Mouse (Mus musculus) bone marrow, adult 2 months (tissue): ENCODE measurements around the gene Med13. TPM values are rescaled to one million over a fixed set of nuclear protein-coding genes. Genes with fewer than 3 reads are reported as not detected.

ENCODE experiments used
- H3K27ac ChIP-seq: fragments of 200-500 bp; 2 replicates; pipeline ENCODE4 v1.5.1; 2012; ENCODE audit warnings: low read depth, mild to moderate bottlenecking, control low read depth, inconsistent platforms, low read length; ENCODE audit not compliant: control insufficient read depth, poor library complexity, insufficient read depth
- H3K4me1 ChIP-seq: fragments of 200-500 bp; 2 replicates; pipeline ENCODE4 v1.6.1; 2011; ENCODE audit warnings: low read length; ENCODE audit not compliant: control insufficient read depth, insufficient read depth
- H3K4me3 ChIP-seq: fragments of 200-500 bp; replicated peaks from 2 replicates; pipeline ENCODE3; 2011; ENCODE audit warnings: mild to moderate bottlenecking, low read depth, low read length, control low read depth; ENCODE audit not compliant: control insufficient read depth
- CTCF ChIP-seq: fragments of 200-500 bp; IDR thresholded peaks from 2 replicates; pipeline ENCODE4 v1.5.1; 2011; ENCODE audit warnings: low read length, control low read depth; ENCODE audit not compliant: control insufficient read depth, insufficient read depth
- POLR2A ChIP-seq: fragments of 200-500 bp; IDR thresholded peaks from 2 replicates; pipeline ENCODE4 v1.6.1; 2011; ENCODE audit warnings: low read depth, mild to moderate bottlenecking, control low read depth, low read length, borderline replicate concordance; ENCODE audit not compliant: control insufficient read depth
- WGBS: fragments of 180-500 bp; shearing (Covaris S2); methylation state at CpG from one replicate; pipeline ENCODE4 v1.1.7; 2018; 5-methylcytosine and 5-hydroxymethylcytosine counted together
- polyA plus RNA-seq: library from polyadenylated mRNA; stranded (reverse); fragments of >200 nt; gene quantifications from 2 replicates; pipeline ENCODE4 v1.2.4, GENCODE M21; 2011; ENCODE audit warnings: low replicate concordance; ENCODE audit not compliant: missing spikeins, insufficient read depth, insufficient read length

Med13 gene
- polyA plus RNA-seq: 26.2 and 35.6 TPM in 2 replicates

- H3K4me3 ChIP-seq: peak within 1 kb of the TSS; percentile 97
- 1% methylated on average over 77 of the region's 81 CpGs for WGBS
Measured at GRCm38 (mm10) chr11:86356854-86357788, at the start of gene Med13. TSS of gene Med13 (minus strand) at chr11:86357602.

GRCm38 (mm10) chr11:86404590-86404989 lies 47.2 kb upstream of the Med13 start:
- TF ChIP-seq POLR2A (no peak), CTCF (no peak)
- no peak overlapping the region for H3K27ac ChIP-seq
- peaks cover 2% of the 10 kb centered on the region for H3K4me1 ChIP-seq
- H3K4me3 ChIP-seq: no peak overlapping the region
- WGBS: 71% methylated on average over 4 of the region's 4 CpGs

More at GRCm38 (mm10) chr11:86356854-86357788, at the start of gene Med13:
- TF ChIP-seq POLR2A (no peak; the same call in 1 of the 2 replicates), CTCF (no peak)
- Histone ChIP-seq H3K4me1 (peaks cover 1% of the 10 kb centered on the region; the same call in 1 of the 2 replicates), H3K27ac (peak within 1 kb of the TSS; percentile 97)

GRCm38 (mm10) chr11:86403845-86404244 lies 46.4 kb upstream of the Med13 start:
- H3K27ac ChIP-seq: no peak overlapping the region
- 72% methylated on average over 2 of the region's 2 CpGs for WGBS
- TF ChIP-seq CTCF (no peak), POLR2A (no peak)
- H3K4me1 ChIP-seq: no peaks in the 10 kb centered on the region; the same call in 1 of the 2 replicates
- H3K4me3 ChIP-seq: no peak overlapping the region

GRCm38 (mm10) chr11:86399241-86400107 lies 42.1 kb upstream of the Med13 start:
- 32% methylated on average over 9 of the region's 9 CpGs for WGBS

GRCm38 (mm10) chr11:86396950-86397594 lies 39.7 kb upstream of the Med13 start:
- H3K27ac ChIP-seq: peak overlapping the region; percentile 52; the same call in 1 of the 2 replicates
- whole genome bisulfite sequencing: 21% methylated on average over 5 of the region's 5 CpGs

More at GRCm38 (mm10) chr11:86399241-86400107, 42.1 kb upstream of the Med13 start:
- H3K4me1 ChIP-seq: peaks cover 5% of the 10 kb centered on the region; the same call in 1 of the 2 replicates
- H3K27ac ChIP-seq: peak overlapping the region; percentile 87
- TF ChIP-seq POLR2A (no peak), CTCF (no peak)
- no peak overlapping the region for H3K4me3 ChIP-seq

GRCm38 (mm10) chr11:86396518-86396917 lies 39.1 kb upstream of the Med13 start:
- Histone ChIP-seq H3K4me3 (no peak overlapping the region), H3K4me1 (peaks cover 5% of the 10 kb centered on the region; the same call in 1 of the 2 replicates), H3K27ac (peak overlapping the region; percentile 52; the same call in 1 of the 2 replicates)
- TF ChIP-seq POLR2A (no peak), CTCF (no peak)
- WGBS: 13% methylated on average over 2 of the region's 2 CpGs

More at GRCm38 (mm10) chr11:86396950-86397594, 39.7 kb upstream of the Med13 start:
- no peak overlapping the region for H3K4me3 ChIP-seq
- TF ChIP-seq CTCF: no peak
- no peak for TF ChIP-seq POLR2A
- H3K4me1 ChIP-seq: peaks cover 5% of the 10 kb centered on the region; the same call in 1 of the 2 replicates

GRCm38 (mm10) chr11:86395513-86396125 lies 38.2 kb upstream of the Med13 start:
- Histone ChIP-seq H3K4me1 (peaks cover 5% of the 10 kb centered on the region; the same call in 1 of the 2 replicates), H3K4me3 (no peak overlapping the region), H3K27ac (no peak overlapping the region)
- TF ChIP-seq CTCF (peak; percentile 70), POLR2A (no peak)
- 20% methylated on average over 9 of the region's 9 CpGs for WGBS
